Mouse (Mus musculus): ENCODE results near the gene Dmrta2. TPM values are rescaled to one million over a fixed set of nuclear protein-coding genes. Genes with fewer than 3 reads are reported as not detected.

The Dmrta2 gene
- 0.04 and 0.05 TPM in 2 replicates for polyA plus RNA-seq (2012; rRNA removed)
- polyA plus RNA-seq (2014; fragmentation: Nextera tagmentation; extraction: Ambion mirVana) = not detected in 2 replicates

- Histone ChIP-seq H3K36me3 (replicated peaks; ENCODE audit: control insufficient read depth, insufficient read depth, low read depth) (no peaks in the 10 kb centered on the region), H3K9ac (replicated peaks) (no peak within 1 kb of the TSS), H3K27me3 (ENCODE audit: control insufficient read depth, insufficient read depth, low read length) (peaks cover 98% of the 10 kb centered on the region), H3K27ac (no peak within 1 kb of the TSS), H3K9me3 (ENCODE audit: control insufficient read depth, low read length) (no peaks in the 10 kb centered on the region), H3K4me3 (ENCODE audit: insufficient read depth in 1 of 2, low read depth in 2 of 2, low read length in 2 of 2) (peak within 1 kb of the TSS in 1 of 2 experiments; percentile 30; a peak in 2 of 4 replicates), H3K4me2 (ENCODE audit: low read depth) (peak within 1 kb of the TSS; percentile 26; the same call in 1 of the 2 replicates), H3K4me1 (replicated peaks; ENCODE audit: control insufficient read depth in 2 of 2, insufficient read depth in 2 of 2, low read length in 1 of 2) (no peaks in the 10 kb centered on the region)
- DNase-seq (ENCODE audit: low read depth in 3 of 3, low spot score in 3 of 3) (no peak), ATAC-seq (ENCODE audit: insufficient read depth) (no peak)
- under 1% methylated on average over 64 of the region's 64 CpGs for WGBS (ENCODE audit: insufficient replicate concordance)
- TF ChIP-seq EP300 (IDR thresholded peaks at IDR 0.05; ENCODE audit: low read depth) = no peak
- no peak for TF ChIP-seq CTCF (IDR thresholded peaks at IDR 0.05; ENCODE audit: low read depth)
Measured at GRCm38 (mm10) chr4:109977148-109978067, at the start of gene Dmrta2. Dmrta2 (plus strand) TSS chr4:109978053.

GRCm38 (mm10) chr4:109929058-109929457, 48.8 kb upstream of the Dmrta2 start:
- Histone ChIP-seq H3K9me3 (ENCODE audit: control insufficient read depth, low read length) (no peaks in the 10 kb centered on the region), H3K36me3 (replicated peaks; ENCODE audit: control insufficient read depth, insufficient read depth, low read depth) (no peaks in the 10 kb centered on the region), H3K4me2 (ENCODE audit: low read depth) (no peak overlapping the region), H3K4me3 (ENCODE audit: insufficient read depth in 1 of 2, low read depth in 2 of 2, low read length in 2 of 2) (no peak overlapping the region), H3K27ac (no peak overlapping the region), H3K9ac (replicated peaks) (no peak overlapping the region), H3K27me3 (ENCODE audit: control insufficient read depth, insufficient read depth, low read length) (no peaks in the 10 kb centered on the region), H3K4me1 (replicated peaks; ENCODE audit: control insufficient read depth in 2 of 2, insufficient read depth in 2 of 2, low read length in 1 of 2) (no peaks in the 10 kb centered on the region)
- ATAC-seq (ENCODE audit: insufficient read depth) = no peak
- no peak for DNase-seq (ENCODE audit: low read depth in 3 of 3, low spot score in 3 of 3)
- 88% methylated on average over 1 of the region's 1 CpGs for WGBS (ENCODE audit: insufficient replicate concordance)
- TF ChIP-seq CTCF (IDR thresholded peaks at IDR 0.05; ENCODE audit: low read depth) (no peak), EP300 (IDR thresholded peaks at IDR 0.05; ENCODE audit: low read depth) (no peak)

- Histone ChIP-seq H3K27ac (no peak overlapping the region), H3K9ac (replicated peaks) (no peak overlapping the region), H3K4me1 (replicated peaks; ENCODE audit: control insufficient read depth in 2 of 2, insufficient read depth in 2 of 2, low read length in 1 of 2) (no peaks in the 10 kb centered on the region), H3K4me3 (ENCODE audit: insufficient read depth in 1 of 2, low read depth in 2 of 2, low read length in 2 of 2) (no peak overlapping the region), H3K9me3 (ENCODE audit: control insufficient read depth, low read length) (no peaks in the 10 kb centered on the region), H3K27me3 (ENCODE audit: control insufficient read depth, insufficient read depth, low read length) (no peaks in the 10 kb centered on the region), H3K4me2 (ENCODE audit: low read depth) (no peak overlapping the region), H3K36me3 (replicated peaks; ENCODE audit: control insufficient read depth, insufficient read depth, low read depth) (no peaks in the 10 kb centered on the region)
- TF ChIP-seq EP300 (IDR thresholded peaks at IDR 0.05; ENCODE audit: low read depth) = no peak
- peak; percentile 53 for TF ChIP-seq CTCF (IDR thresholded peaks at IDR 0.05; ENCODE audit: low read depth)
- no peak for ATAC-seq (ENCODE audit: insufficient read depth)
- WGBS (ENCODE audit: insufficient replicate concordance) = 86% methylated on average over 1 of the region's 1 CpGs
- peak; percentile 4 to 20 (median 4) for DNase-seq (ENCODE audit: low read depth in 3 of 3, low spot score in 3 of 3)
Measured at GRCm38 (mm10) chr4:109930445-109930844, 47.4 kb upstream of the Dmrta2 start.

GRCm38 (mm10) chr4:109930935-109931334, 46.9 kb upstream of the Dmrta2 start:
- Histone ChIP-seq H3K36me3 (replicated peaks; ENCODE audit: control insufficient read depth, insufficient read depth, low read depth) (no peaks in the 10 kb centered on the region), H3K9me3 (ENCODE audit: control insufficient read depth, low read length) (no peaks in the 10 kb centered on the region), H3K27me3 (ENCODE audit: control insufficient read depth, insufficient read depth, low read length) (no peaks in the 10 kb centered on the region), H3K27ac (no peak overlapping the region), H3K4me3 (ENCODE audit: insufficient read depth in 1 of 2, low read depth in 2 of 2, low read length in 2 of 2) (no peak overlapping the region), H3K4me2 (ENCODE audit: low read depth) (no peak overlapping the region), H3K4me1 (replicated peaks; ENCODE audit: control insufficient read depth in 2 of 2, insufficient read depth in 2 of 2, low read length in 1 of 2) (no peaks in the 10 kb centered on the region), H3K9ac (replicated peaks) (no peak overlapping the region)
- TF ChIP-seq CTCF (IDR thresholded peaks at IDR 0.05; ENCODE audit: low read depth) = no peak
- ATAC-seq (ENCODE audit: insufficient read depth) = no peak
- DNase-seq (ENCODE audit: low read depth in 3 of 3, low spot score in 3 of 3) = no peak
- 75% methylated on average over 1 of the region's 1 CpGs for WGBS (ENCODE audit: insufficient replicate concordance)

GRCm38 (mm10) chr4:109936557-109936956, 41.3 kb upstream of the Dmrta2 start:
- no peak overlapping the region for H3K27ac ChIP-seq
- TF ChIP-seq CTCF (IDR thresholded peaks at IDR 0.05; ENCODE audit: low read depth) = no peak
- TF ChIP-seq EP300 (IDR thresholded peaks at IDR 0.05; ENCODE audit: low read depth) = no peak
- no peaks in the 10 kb centered on the region for H3K27me3 ChIP-seq (ENCODE audit: control insufficient read depth, insufficient read depth, low read length)
- no peaks in the 10 kb centered on the region for H3K9me3 ChIP-seq (ENCODE audit: control insufficient read depth, low read length)
- WGBS (ENCODE audit: insufficient replicate concordance) = 70% methylated on average over 3 of the region's 3 CpGs
- no peaks in the 10 kb centered on the region for H3K36me3 ChIP-seq (replicated peaks; ENCODE audit: control insufficient read depth, insufficient read depth, low read depth)
- DNase-seq (ENCODE audit: low read depth in 3 of 3, low spot score in 3 of 3) (no peak), ATAC-seq (ENCODE audit: insufficient read depth) (no peak)
- H3K4me3 ChIP-seq (ENCODE audit: insufficient read depth in 1 of 2, low read depth in 2 of 2, low read length in 2 of 2) = no peak overlapping the region
- H3K9ac ChIP-seq (replicated peaks) = no peak overlapping the region
- no peak overlapping the region for H3K4me2 ChIP-seq (ENCODE audit: low read depth)
- H3K4me1 ChIP-seq (replicated peaks; ENCODE audit: control insufficient read depth in 2 of 2, insufficient read depth in 2 of 2, low read length in 1 of 2) = no peaks in the 10 kb centered on the region

Data from liver, embryonic 14.5 days (tissue).